Mouse (Mus musculus) lung, embryonic 16.5 days (tissue): Measurements from ENCODE around the gene 4930469K13Rik. TPM values are rescaled to one million over a fixed set of nuclear protein-coding genes. Genes with fewer than 3 reads are reported as not detected.

Experiments used
- ATAC-seq: fragments of 200-750 bp; cut with Nextera tagmentation; 2 replicates; pipeline ENCODE4 v1.8.0; 2017; ENCODE audit warnings: low read depth, mild to moderate bottlenecking, moderate library complexity
- H3K27ac ChIP-seq: fragments of 300-500 bp; sonication (generic); 2 replicates; pipeline ENCODE4 v1.5.1; 2014; ENCODE audit warnings: mild to moderate bottlenecking, control low read depth, low read length
- H3K27me3 ChIP-seq: fragments of 300-500 bp; sonication (generic); 2 replicates; pipeline ENCODE4 v1.6.1; 2014; ENCODE audit warnings: low read depth, low read length, mixed read lengths; ENCODE audit not compliant: control insufficient read depth, insufficient read depth
- H3K36me3 ChIP-seq: fragments of 300-500 bp; sonication (generic); 2 replicates; pipeline ENCODE4 v1.6.1; 2014; ENCODE audit warnings: low read length; ENCODE audit not compliant: control insufficient read depth, insufficient read depth
- H3K4me1 ChIP-seq: fragments of 300-500 bp; sonication (generic); replicated peaks from 2 replicates; pipeline ENCODE4 v1.6.1; 2014; ENCODE audit warnings: low read length, mixed read lengths; ENCODE audit not compliant: control insufficient read depth, insufficient read depth
- H3K4me2 ChIP-seq: fragments of 300-500 bp; sonication (generic); 2 replicates; pipeline ENCODE4 v1.6.1; 2014; ENCODE audit warnings: low read depth, low read length, control low read depth
- H3K4me3 ChIP-seq: fragments of 300-500 bp; sonication (generic); 2 replicates; pipeline ENCODE4 v1.5.1; 2014; ENCODE audit warnings: mild to moderate bottlenecking, low read length, control low read depth
- H3K9ac ChIP-seq: fragments of 300-500 bp; sonication (generic); 2 replicates; pipeline ENCODE4 v1.6.1; 2014; ENCODE audit warnings: low read length, control low read depth
- H3K9me3 ChIP-seq: fragments of 300-500 bp; sonication (generic); 2 replicates; pipeline ENCODE4 v1.6.1; 2016; ENCODE audit warnings: low read length; ENCODE audit not compliant: control insufficient read depth
- WGBS: fragments of 180-500 bp; shearing (Covaris S2); extraction: QIAGEN DNeasy Blood & Tissue Kit; methylation state at CpG from one replicate; pipeline ENCODE4 v1.1.7; 2014; 5-methylcytosine and 5-hydroxymethylcytosine counted together
- polyA plus RNA-seq: library from polyadenylated mRNA; unstranded; fragments of >200 nt; fragmentation: Nextera tagmentation; extraction: Ambion mirVana; gene quantifications from 2 replicates; pipeline ENCODE4 v1.2.1, GENCODE M21; 2015

Gene 4930469K13Rik
- polyA plus RNA-seq, 1 experiment from 2014 or later, result not detected

GRCm38 (mm10) chr11:34117581-34117980, 19.2 kb upstream of the 4930469K13Rik start:
- ATAC-seq, result no peak
- no peak overlapping the region for H3K9ac ChIP-seq
- no peaks in the 10 kb centered on the region for H3K36me3 ChIP-seq

GRCm38 (mm10) chr11:34116572-34117135, 18.3 kb upstream of the 4930469K13Rik start:
- no peaks in the 10 kb centered on the region for H3K27me3 ChIP-seq
- H3K27ac ChIP-seq, result no peak overlapping the region
- H3K4me1 ChIP-seq, result no peaks in the 10 kb centered on the region
- H3K4me3 ChIP-seq, result no peak overlapping the region
- H3K9ac ChIP-seq, result no peak overlapping the region
- no peak overlapping the region for H3K4me2 ChIP-seq
- 0 out of 2 replicates have a peak, but pooled peaks have one; percentile 15 for ATAC-seq
- H3K36me3 ChIP-seq, result no peaks in the 10 kb centered on the region
- WGBS, result 15% methylated on average over 2 of the region's 2 CpGs
- no peaks in the 10 kb centered on the region for H3K9me3 ChIP-seq

More at GRCm38 (mm10) chr11:34117581-34117980, 19.2 kb upstream of the 4930469K13Rik start:
- no peaks in the 10 kb centered on the region for H3K9me3 ChIP-seq
- H3K4me3 ChIP-seq, result no peak overlapping the region
- H3K27me3 ChIP-seq, result no peaks in the 10 kb centered on the region
- H3K4me2 ChIP-seq, result no peak overlapping the region
- no peak overlapping the region for H3K27ac ChIP-seq
- WGBS, result 68% methylated on average over 3 of the region's 3 CpGs
- H3K4me1 ChIP-seq, result no peaks in the 10 kb centered on the region

- H3K27ac ChIP-seq, result no peak overlapping the region
- H3K4me3 ChIP-seq, result no peak overlapping the region
- no peak for ATAC-seq
- no peaks in the 10 kb centered on the region for H3K36me3 ChIP-seq
- H3K4me1 ChIP-seq, result no peaks in the 10 kb centered on the region
- H3K9ac ChIP-seq, result no peak overlapping the region
- WGBS, result 56% methylated on average over 2 of the region's 2 CpGs
- H3K4me2 ChIP-seq, result no peak overlapping the region
- no peaks in the 10 kb centered on the region for H3K27me3 ChIP-seq
- H3K9me3 ChIP-seq, result no peaks in the 10 kb centered on the region
These were observed 15.4 kb upstream of the 4930469K13Rik start for GRCm38 (mm10) chr11:34113760-34114159.

GRCm38 (mm10) chr11:34112781-34113380, 14.5 kb upstream of the 4930469K13Rik start:
- Histone ChIP-seq H3K9me3 (no peaks in the 10 kb centered on the region), H3K36me3 (no peaks in the 10 kb centered on the region), H3K27ac (no peak overlapping the region), H3K4me1 (no peaks in the 10 kb centered on the region), H3K27me3 (no peaks in the 10 kb centered on the region), H3K4me2 (no peak overlapping the region), H3K4me3 (no peak overlapping the region), H3K9ac (no peak overlapping the region)
- ATAC-seq, result peak; percentile 36; the same call in 1 of the 2 replicates
- 63% methylated on average over 4 of the region's 4 CpGs for WGBS

- Histone ChIP-seq H3K4me2 (no peak overlapping the region), H3K4me1 (no peaks in the 10 kb centered on the region), H3K36me3 (no peaks in the 10 kb centered on the region), H3K4me3 (no peak overlapping the region), H3K27ac (no peak overlapping the region), H3K9ac (no peak overlapping the region), H3K9me3 (no peaks in the 10 kb centered on the region), H3K27me3 (no peaks in the 10 kb centered on the region)
- 58% methylated on average over 7 of the region's 7 CpGs for WGBS
- ATAC-seq, result no peak
These were observed 13.6 kb upstream of the 4930469K13Rik start for GRCm38 (mm10) chr11:34111940-34112339.

- no peak for ATAC-seq
- WGBS, result 89% methylated on average over 1 of the region's 1 CpGs
These were observed 10.9 kb upstream of the 4930469K13Rik start for GRCm38 (mm10) chr11:34109260-34109659.

GRCm38 (mm10) chr11:34104919-34105318, 6.6 kb upstream of the 4930469K13Rik start:
- no peak for ATAC-seq
- no peaks in the 10 kb centered on the region for H3K9me3 ChIP-seq
- no peak overlapping the region for H3K4me2 ChIP-seq
- no peak overlapping the region for H3K27ac ChIP-seq
- H3K36me3 ChIP-seq, result no peaks in the 10 kb centered on the region
- H3K4me3 ChIP-seq, result no peak overlapping the region
- no peaks in the 10 kb centered on the region for H3K4me1 ChIP-seq
- H3K27me3 ChIP-seq, result no peaks in the 10 kb centered on the region
- 42% methylated on average over 1 of the region's 1 CpGs for WGBS
- H3K9ac ChIP-seq, result no peak overlapping the region

More at GRCm38 (mm10) chr11:34109260-34109659, 10.9 kb upstream of the 4930469K13Rik start:
- H3K4me2 ChIP-seq, result no peak overlapping the region
- H3K27ac ChIP-seq, result no peak overlapping the region
- H3K9ac ChIP-seq, result no peak overlapping the region
- no peaks in the 10 kb centered on the region for H3K36me3 ChIP-seq
- H3K27me3 ChIP-seq, result no peaks in the 10 kb centered on the region
- H3K4me3 ChIP-seq, result no peak overlapping the region
- no peaks in the 10 kb centered on the region for H3K9me3 ChIP-seq
- H3K4me1 ChIP-seq, result no peaks in the 10 kb centered on the region

GRCm38 (mm10) chr11:34101827-34102226, 3.5 kb upstream of the 4930469K13Rik start:
- Histone ChIP-seq H3K4me1 (no peaks in the 10 kb centered on the region), H3K4me2 (no peak overlapping the region), H3K9me3 (no peaks in the 10 kb centered on the region), H3K9ac (no peak overlapping the region), H3K4me3 (no peak overlapping the region), H3K27me3 (no peaks in the 10 kb centered on the region), H3K27ac (no peak overlapping the region), H3K36me3 (no peaks in the 10 kb centered on the region)
- ATAC-seq, result no peak
- WGBS, result 79% methylated on average over 4 of the region's 4 CpGs

GRCm38 (mm10) chr11:34087064-34087463, 11.3 kb downstream of the 4930469K13Rik start:
- H3K4me3 ChIP-seq, result no peak overlapping the region
- ATAC-seq, result no peak
- no peaks in the 10 kb centered on the region for H3K4me1 ChIP-seq
- no peak overlapping the region for H3K27ac ChIP-seq
- H3K27me3 ChIP-seq, result no peaks in the 10 kb centered on the region
- H3K9me3 ChIP-seq, result no peaks in the 10 kb centered on the region
- no peak overlapping the region for H3K9ac ChIP-seq
- H3K36me3 ChIP-seq, result no peaks in the 10 kb centered on the region
- no peak overlapping the region for H3K4me2 ChIP-seq
- WGBS, result 59% methylated on average over 3 of the region's 3 CpGs
